Mouse (Mus musculus) liver, embryonic 11.5 days (tissue): Measurements from ENCODE around the gene Capn8. TPM values are rescaled to one million over a fixed set of nuclear protein-coding genes. Genes with fewer than 3 reads are reported as not detected.
A peak's percentile ranks its signal among the peaks of the same experiment; 100 is the strongest.

Experiments
- ATAC-seq: fragments of 200-750 bp; cut with Nextera tagmentation; replicated peaks from 2 replicates; pipeline ENCODE4 v1.8.0; 2017; ENCODE audit warnings: moderate number of reproducible peaks, mild to moderate bottlenecking, moderate TSS enrichment, moderate library complexity; ENCODE audit not compliant: low FRiP score
- DNase-seq: peaks from one replicate; pipeline ENCODE4 v3.0.0-alpha.2; 2017; ENCODE audit warnings: low spot score
- H3K27ac ChIP-seq: fragments of 300-500 bp; sonication (generic); 2 replicates; pipeline ENCODE4 v1.5.1; 2014; ENCODE audit warnings: mild to moderate bottlenecking, low read depth, low read length, control low read depth
- H3K27me3 ChIP-seq: fragments of 300-500 bp; sonication (generic); replicated peaks from 2 replicates; pipeline ENCODE4 v1.6.1; 2014; ENCODE audit warnings: low read length, mixed read lengths; ENCODE audit not compliant: control insufficient read depth, insufficient read depth
- H3K36me3 ChIP-seq: fragments of 300-500 bp; sonication (generic); 2 replicates; pipeline ENCODE4 v1.6.1; 2014; ENCODE audit warnings: mild to moderate bottlenecking, low read length, moderate library complexity, mixed read lengths; ENCODE audit not compliant: control insufficient read depth, insufficient read depth
- H3K4me1 ChIP-seq: fragments of 300-500 bp; sonication (generic); replicated peaks from 2 replicates; pipeline ENCODE4 v1.6.1; 2014; ENCODE audit warnings: low read length, mixed read lengths; ENCODE audit not compliant: control insufficient read depth, insufficient read depth
- H3K4me2 ChIP-seq: fragments of 300-500 bp; sonication (generic); 2 replicates; pipeline ENCODE4 v1.6.1; 2014; ENCODE audit warnings: mild to moderate bottlenecking, control low read depth, moderate library complexity
- H3K4me3 ChIP-seq: fragments of 300-500 bp; sonication (generic); 2 replicates; pipeline ENCODE4 v1.5.1; 2014; ENCODE audit warnings: low read depth, low read length, control low read depth
- H3K9ac ChIP-seq: fragments of 300-500 bp; sonication (generic); 2 replicates; pipeline ENCODE4 v1.6.1; 2014; ENCODE audit warnings: low read depth, low read length, control low read depth
- H3K9me3 ChIP-seq: fragments of 300-500 bp; sonication (generic); 2 replicates; pipeline ENCODE4 v1.6.1; 2016; ENCODE audit warnings: low read length, inconsistent platforms, mixed read lengths; ENCODE audit not compliant: control insufficient read depth
- WGBS: fragments of 180-500 bp; shearing (Covaris S2); extraction: QIAGEN DNeasy Blood & Tissue Kit; methylation state at CpG from one replicate; pipeline ENCODE4 v1.1.7; 2014; 5-methylcytosine and 5-hydroxymethylcytosine counted together
- polyA plus RNA-seq: library from polyadenylated mRNA; unstranded; fragments of >200 nt; fragmentation: Nextera tagmentation; extraction: Ambion mirVana; gene quantifications from 2 replicates; pipeline ENCODE4 v1.2.1, GENCODE M21; 2014

Capn8 gene
- polyA plus RNA-seq, result not detected in 2 replicates

DNA sequence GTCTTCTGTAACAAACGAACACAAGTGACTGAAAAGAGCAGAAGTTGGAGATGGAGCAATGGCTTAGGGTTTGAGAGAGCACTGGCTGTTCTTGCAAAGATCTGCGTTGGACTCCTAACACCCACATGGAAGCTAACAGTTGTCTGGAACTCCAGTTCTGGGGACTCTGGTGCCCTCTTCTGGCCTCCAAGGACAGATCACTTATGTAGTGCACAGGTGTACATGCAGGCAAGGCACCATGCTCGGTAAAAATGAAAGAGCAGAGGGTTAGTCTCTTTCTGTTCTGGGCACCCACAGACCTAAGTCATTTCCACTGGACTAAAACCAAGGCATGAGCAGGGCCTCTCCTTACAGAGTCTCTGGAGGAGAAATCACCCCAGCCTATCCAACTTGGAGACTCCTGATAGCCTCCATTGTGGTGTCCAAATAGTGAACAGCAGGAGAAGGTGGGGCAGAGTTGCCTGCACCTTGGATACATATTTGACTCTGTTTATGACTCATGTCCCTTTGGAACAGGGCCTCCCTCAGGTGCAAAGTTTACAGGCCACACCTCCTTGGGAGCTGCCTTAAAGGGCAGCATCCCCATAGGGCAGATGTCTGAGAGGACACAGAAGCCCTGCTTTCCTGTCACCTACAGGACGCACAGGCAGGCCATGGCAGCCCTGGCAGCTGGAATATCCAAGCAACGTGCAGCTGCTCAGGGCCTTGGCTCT, at the start of gene Capn8:
Gene Capn8 (plus strand): TSS at position 600 of the 713 bp plus-strand sequence.
- H3K4me2 ChIP-seq, result no peak within 1 kb of the TSS
- H3K4me1 ChIP-seq, result peaks cover 2% of the 10 kb centered on the region; the same call in 1 of the 2 replicates
- 0 out of 2 replicates have a peak, but pooled peaks have one; percentile 38 for ATAC-seq
- H3K36me3 ChIP-seq, result no peaks in the 10 kb centered on the region
- H3K9ac ChIP-seq, result no peak within 1 kb of the TSS
- H3K27ac ChIP-seq, result no peak within 1 kb of the TSS
- no peaks in the 10 kb centered on the region for H3K9me3 ChIP-seq
- H3K27me3 ChIP-seq, result no peaks in the 10 kb centered on the region
- WGBS, result 68% methylated on average over 5 of the region's 5 CpGs
- no peak within 1 kb of the TSS for H3K4me3 ChIP-seq
- DNase-seq, result no peak

DNA sequence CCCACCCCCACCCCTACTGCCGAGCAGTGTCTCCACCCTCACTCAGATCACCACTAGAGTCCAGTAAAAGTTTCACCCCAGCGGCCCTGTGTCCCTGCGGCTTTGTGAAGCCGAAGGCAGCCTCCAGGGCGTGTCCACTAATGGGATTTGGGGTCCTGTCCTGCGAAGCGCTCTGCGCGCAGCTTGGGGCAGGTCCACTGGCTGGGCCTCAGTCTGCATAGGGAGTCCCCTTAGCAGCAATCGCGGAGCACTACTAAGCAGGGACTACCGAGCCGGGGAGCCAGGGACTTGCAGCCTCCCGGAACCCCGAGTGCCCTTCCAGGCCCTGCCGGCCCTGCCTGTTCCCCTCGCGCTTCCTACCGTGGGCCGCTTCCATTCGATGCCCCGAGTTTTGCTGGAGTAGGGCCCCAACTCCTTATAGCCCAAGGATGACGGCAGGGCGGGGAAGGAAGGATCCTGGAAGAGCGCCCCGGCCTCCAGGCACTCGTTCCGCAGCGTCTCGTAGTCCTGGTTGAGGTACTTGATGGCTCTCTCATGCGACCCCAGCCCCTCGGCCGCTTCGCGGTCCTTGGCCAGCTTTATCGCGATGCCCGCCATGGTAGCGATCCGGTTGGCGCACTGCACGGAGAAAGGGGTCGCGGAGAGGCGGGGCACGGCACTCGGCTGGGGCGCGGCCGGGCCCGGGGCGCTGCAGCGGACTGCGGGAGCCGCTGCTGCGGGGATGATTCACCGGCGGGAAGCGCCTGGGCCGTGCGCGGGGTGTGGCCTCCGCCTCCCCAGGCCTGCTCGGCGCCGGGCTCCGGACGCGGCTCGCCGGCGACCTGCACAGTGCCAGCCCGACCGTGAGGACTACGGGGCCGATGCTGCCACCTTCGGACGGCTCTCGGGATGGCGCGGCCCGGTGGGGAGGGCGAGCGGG, 47.8 kb upstream of the Capn8 start, which contains the start of gene Capn2:
Gene Capn2 (minus strand): TSS at position 851 of the 919 bp plus-strand sequence.
- peak; percentile 77 for DNase-seq
- no peaks in the 10 kb centered on the region; the same call in 1 of the 2 replicates for H3K4me1 ChIP-seq
- WGBS, result under 1% methylated on average over 81 of the region's 84 CpGs

DNA sequence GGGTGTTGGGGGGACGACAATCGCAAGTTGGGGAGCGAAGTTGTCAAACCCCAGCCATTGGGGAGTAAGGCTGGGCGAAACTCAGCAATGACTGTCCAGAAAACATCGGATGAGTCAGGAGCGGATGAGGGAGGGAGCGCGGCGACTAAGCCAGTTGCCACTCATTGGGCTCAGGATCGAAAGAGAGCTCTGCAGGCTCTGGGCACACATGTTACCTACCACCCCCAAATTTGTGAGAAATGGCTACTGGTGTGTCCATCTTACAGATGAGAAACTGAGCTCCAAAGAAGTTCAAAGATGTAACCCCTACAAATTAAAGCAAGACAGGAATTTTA, 47.2 kb upstream of the Capn8 start:
- ATAC-seq, result no peak
- no peaks in the 10 kb centered on the region; the same call in 1 of the 2 replicates for H3K4me1 ChIP-seq
- no peak overlapping the region for H3K27ac ChIP-seq
- WGBS, result 2% methylated on average over 10 of the region's 10 CpGs
- peak overlapping the region; percentile 89 for H3K4me2 ChIP-seq
- no peak for DNase-seq
- H3K27me3 ChIP-seq, result peaks cover 23% of the 10 kb centered on the region
- H3K4me3 ChIP-seq, result peak overlapping the region; percentile 69
- H3K9ac ChIP-seq, result peak overlapping the region; percentile 75
- H3K9me3 ChIP-seq, result no peaks in the 10 kb centered on the region
- no peaks in the 10 kb centered on the region for H3K36me3 ChIP-seq

More for the DNA sequence above, 47.8 kb upstream of the Capn8 start, which contains the start of gene Capn2:
- H3K36me3 ChIP-seq, result peaks cover 3% of the 10 kb centered on the region; the same call in 1 of the 2 replicates
- H3K27me3 ChIP-seq, result peaks cover 23% of the 10 kb centered on the region
- peak within 1 kb of the TSS; percentile 75 for H3K9ac ChIP-seq
- H3K4me3 ChIP-seq, result peak within 1 kb of the TSS; percentile 69
- H3K4me2 ChIP-seq, result peak within 1 kb of the TSS; percentile 89
- H3K9me3 ChIP-seq, result no peaks in the 10 kb centered on the region
- ATAC-seq, result peak; percentile 85
- H3K27ac ChIP-seq, result peak within 1 kb of the TSS; percentile 65

DNA sequence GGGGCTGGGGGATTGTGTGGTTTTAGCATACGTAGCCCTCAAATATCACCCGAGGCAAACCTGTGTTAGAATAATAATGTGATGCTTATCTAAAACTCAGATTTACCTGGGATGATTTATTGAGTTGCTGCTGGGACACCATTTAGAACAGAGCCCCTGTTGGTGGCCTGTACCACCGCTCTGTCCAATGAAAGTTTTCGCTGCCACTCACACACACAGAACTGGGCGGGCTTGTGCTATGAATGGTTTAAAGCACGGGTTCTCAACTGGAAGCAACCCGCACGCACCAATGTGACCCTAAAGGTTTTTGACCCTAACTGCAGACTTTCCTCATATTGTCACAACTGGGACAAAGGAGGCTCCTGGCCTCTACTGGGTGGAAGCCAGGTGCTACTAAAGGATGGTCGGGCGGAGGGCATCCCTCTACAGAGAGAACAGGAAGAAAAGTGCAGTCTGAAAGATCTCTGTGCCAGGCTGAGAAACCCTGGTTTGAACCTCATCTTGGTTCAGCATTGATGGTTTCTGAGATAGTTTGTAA, 46.6 kb upstream of the Capn8 start:
- H3K4me3 ChIP-seq, result no peak overlapping the region
- H3K27me3 ChIP-seq, result peaks cover 23% of the 10 kb centered on the region
- no peak overlapping the region for H3K9ac ChIP-seq
- H3K27ac ChIP-seq, result no peak overlapping the region
- no peak overlapping the region for H3K4me2 ChIP-seq
- DNase-seq, result no peak
- ATAC-seq, result no peak
- H3K9me3 ChIP-seq, result no peaks in the 10 kb centered on the region
- H3K4me1 ChIP-seq, result no peaks in the 10 kb centered on the region; the same call in 1 of the 2 replicates
- WGBS, result 71% methylated on average over 10 of the region's 10 CpGs
- no peaks in the 10 kb centered on the region for H3K36me3 ChIP-seq

DNA sequence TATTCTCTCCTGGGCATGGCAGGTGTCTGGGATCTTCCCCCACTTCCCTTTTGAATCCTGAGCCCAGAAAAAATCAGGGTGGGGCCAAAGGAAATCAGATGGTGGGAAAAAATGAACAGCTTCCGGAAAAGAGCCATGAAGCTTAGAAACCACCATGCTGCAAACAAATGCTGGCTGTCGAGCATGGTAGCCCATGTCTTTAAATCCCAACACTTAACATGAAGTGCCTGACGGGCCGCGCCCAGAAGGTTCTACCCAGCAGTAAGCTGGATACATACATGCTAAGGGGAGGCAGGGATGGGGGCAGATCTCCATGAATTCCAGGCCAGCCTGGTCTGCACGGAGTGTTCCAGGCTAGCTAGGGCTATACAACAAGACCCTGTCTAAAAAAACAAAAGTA, 46.0 kb upstream of the Capn8 start:
- no peak for DNase-seq
- Histone ChIP-seq H3K4me2 (no peak overlapping the region), H3K9me3 (no peaks in the 10 kb centered on the region), H3K9ac (no peak overlapping the region), H3K27ac (no peak overlapping the region), H3K4me1 (no peaks in the 10 kb centered on the region; the same call in 1 of the 2 replicates), H3K27me3 (peaks cover 23% of the 10 kb centered on the region), H3K36me3 (no peaks in the 10 kb centered on the region), H3K4me3 (no peak overlapping the region)
- 86% methylated on average over 6 of the region's 6 CpGs for WGBS
- no peak for ATAC-seq

DNA sequence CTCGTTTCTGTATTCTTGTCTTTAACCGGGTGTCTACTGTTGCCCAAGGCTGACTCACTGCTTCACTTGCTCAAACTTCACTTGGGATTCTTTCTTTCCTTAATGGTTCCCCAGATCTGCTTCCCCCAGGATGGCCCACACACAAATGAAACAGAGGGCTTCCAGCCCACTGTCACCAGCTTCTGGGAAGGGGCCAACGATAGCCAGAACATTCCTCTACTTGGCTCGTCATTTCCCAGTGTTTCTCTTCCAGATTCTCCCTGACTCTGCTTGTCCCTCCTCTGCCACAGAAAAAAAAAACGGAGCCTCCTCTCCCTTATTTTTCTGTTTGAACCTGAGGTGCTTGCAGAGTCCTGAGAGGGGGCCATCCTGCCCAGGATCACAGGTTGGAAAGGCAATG, 45.5 kb upstream of the Capn8 start:
- H3K27ac ChIP-seq, result no peak overlapping the region
- H3K9me3 ChIP-seq, result no peaks in the 10 kb centered on the region
- DNase-seq (no peak), ATAC-seq (no peak)
- 64% methylated on average over 5 of the region's 5 CpGs for WGBS
- peaks cover 23% of the 10 kb centered on the region for H3K27me3 ChIP-seq
- 0 out of 2 replicates have a peak overlapping the region, but pooled peaks have one; percentile 5 for H3K9ac ChIP-seq
- no peak overlapping the region for H3K4me2 ChIP-seq
- no peaks in the 10 kb centered on the region for H3K36me3 ChIP-seq
- H3K4me1 ChIP-seq, result no peaks in the 10 kb centered on the region; the same call in 1 of the 2 replicates
- no peak overlapping the region for H3K4me3 ChIP-seq

DNA sequence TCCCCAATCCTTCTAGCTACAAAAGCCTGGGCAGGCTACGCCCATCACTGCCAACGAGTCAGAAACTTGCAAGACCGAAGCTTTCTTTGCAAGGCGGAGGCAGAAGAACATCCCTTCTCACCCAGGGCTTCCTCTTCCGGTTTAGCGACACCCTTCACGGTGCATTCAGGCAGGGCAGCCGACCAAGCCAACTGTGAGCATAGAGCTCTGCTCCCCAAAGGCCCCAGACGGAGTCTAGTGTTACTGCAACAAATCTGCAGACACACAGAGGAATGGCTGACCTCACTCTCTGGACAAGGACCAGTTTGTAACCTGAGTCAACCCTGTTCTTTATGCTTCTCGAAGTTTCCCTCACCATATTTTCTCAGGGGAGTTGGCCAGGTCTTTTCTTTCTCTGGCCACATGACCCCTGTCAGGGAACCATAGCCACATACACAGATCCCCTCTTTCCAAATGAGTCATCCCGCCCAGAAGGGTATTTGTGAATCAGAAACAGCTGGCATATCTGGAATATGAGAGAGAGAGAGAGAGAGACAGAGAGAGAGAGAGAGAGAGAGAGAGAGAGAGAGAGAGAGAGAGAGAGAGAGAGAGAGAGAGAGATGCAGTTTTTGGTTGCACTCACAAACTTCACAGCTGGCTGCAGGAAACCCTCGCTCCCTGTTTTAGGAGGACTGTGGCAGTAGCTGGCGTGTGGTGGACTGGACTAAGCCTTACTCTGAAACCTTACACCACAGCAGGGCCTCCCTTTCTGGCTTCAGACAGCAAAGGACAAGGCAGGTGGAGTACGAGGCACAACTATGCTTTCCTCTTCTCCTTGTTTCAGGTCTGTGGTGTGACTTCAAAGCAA, 44.5 kb upstream of the Capn8 start:
- WGBS, result 29% methylated on average over 14 of the region's 14 CpGs
- Histone ChIP-seq H3K4me1 (no peaks in the 10 kb centered on the region; the same call in 1 of the 2 replicates), H3K4me3 (no peak overlapping the region), H3K9ac (no peak overlapping the region), H3K27ac (no peak overlapping the region; the same call in 1 of the 2 replicates), H3K27me3 (peaks cover 23% of the 10 kb centered on the region), H3K4me2 (peak overlapping the region; percentile 21; the same call in 1 of the 2 replicates), H3K36me3 (no peaks in the 10 kb centered on the region), H3K9me3 (no peaks in the 10 kb centered on the region)
- DNase-seq, result no peak
- no peak for ATAC-seq
